In the genomic region with DNA sequence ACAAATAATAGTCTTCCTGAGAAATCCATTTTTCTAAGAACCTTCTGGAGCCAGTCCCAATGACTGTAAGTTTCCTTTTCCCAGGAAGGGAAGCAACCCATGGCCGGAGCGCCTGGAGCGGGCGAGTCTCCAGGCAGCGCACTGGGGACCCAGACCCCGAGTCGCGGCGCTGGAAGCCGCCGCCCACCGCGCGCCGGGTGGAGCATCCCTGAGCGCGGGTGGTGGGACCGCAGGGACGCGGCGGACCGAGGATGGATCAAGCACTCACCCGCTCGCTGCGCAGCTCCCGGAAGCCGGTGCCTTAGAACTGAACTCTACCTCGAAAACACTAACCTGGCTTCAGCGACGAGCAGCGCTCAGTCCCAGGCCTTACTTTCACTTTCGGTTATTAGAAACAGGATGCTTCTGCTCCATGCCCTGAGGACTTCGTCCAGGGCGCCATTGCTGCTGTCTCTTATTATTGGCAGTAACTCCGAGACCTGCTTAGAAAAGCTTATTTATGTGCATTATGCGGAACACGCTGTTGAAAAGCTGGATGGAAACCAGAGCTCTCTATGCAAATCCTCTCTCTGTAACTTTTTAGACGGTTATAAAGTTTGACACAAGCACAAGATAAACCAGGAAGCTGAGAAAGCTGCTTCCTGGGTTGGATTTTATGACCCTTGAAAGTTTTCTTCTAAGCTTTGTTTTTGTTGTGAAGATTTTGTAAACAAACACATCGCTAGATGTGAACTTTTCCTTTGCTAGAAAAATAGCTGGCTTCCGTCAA, we compare ENCODE assay signal across 8 mouse cellular contexts. TPM values are rescaled to one million over a fixed set of nuclear protein-coding genes. Genes with fewer than 3 reads are reported as not detected.
DNase-seq lines count a peak whose midpoint lies in the region; ATAC-seq and TF ChIP-seq lines count a peak whose summit lies in the region.

No protein-coding gene starts in this region.

- ATAC-seq in midbrain, embryonic 16.5 days: peak; percentile 79

- peak overlapping the region; percentile 42 for H3K9ac ChIP-seq in midbrain, embryonic 16.5 days (ENCODE audit: low read depth, low read length)

- H3K27me3 ChIP-seq in kidney, adult 2 months (replicated peaks; ENCODE audit: control insufficient read depth, insufficient read depth, low read length): no peaks in the 10 kb centered on the region
- H3K27me3 ChIP-seq in midbrain, embryonic 16.5 days (ENCODE audit: control insufficient read depth, insufficient read depth, low read depth, low read length): no peaks in the 10 kb centered on the region; the same call in 1 of the 2 replicates
- H3K27me3 ChIP-seq in splenic B cell, adult 2 months (ENCODE audit: control insufficient read depth, insufficient read depth, low read length, poor library complexity, severe bottlenecking): no peaks in the 10 kb centered on the region

- peak overlapping the region; percentile 77 for H3K4me2 ChIP-seq in midbrain, embryonic 16.5 days (ENCODE audit: low read length)

- under 1% methylated on average over 40 of the region's 40 CpGs for WGBS in kidney, adult 2 months
- WGBS in midbrain, embryonic 16.5 days: 3% methylated on average over 40 of the region's 40 CpGs

- peak; percentile 70 to 71 for DNase-seq in B cell, adult 2 months
- peak; percentile 26 for DNase-seq in adrenal gland, adult 8-10 months
- peak; percentile 66 for DNase-seq in embryo, embryonic 9.5 days (ENCODE audit: extremely low spot score)
- DNase-seq in heart, adult 8-10 months (ENCODE audit: low spot score): peak; percentile 66
- DNase-seq in kidney, adult 2 months: peak; percentile 75
- peak; percentile 68 for DNase-seq in liver
- DNase-seq in splenic B cell, adult 2 months (ENCODE audit: low read depth, low spot score): peak; percentile 83

- no peaks in the 10 kb centered on the region for H3K9me3 ChIP-seq in midbrain, embryonic 16.5 days (replicated peaks; ENCODE audit: control insufficient read depth, low read length, poor library complexity, severe bottlenecking)

- H3K27ac ChIP-seq in kidney, adult 2 months (ENCODE audit: insufficient read depth, low read depth, low read length): peak overlapping the region; percentile 77
- H3K27ac ChIP-seq in midbrain, embryonic 16.5 days (ENCODE audit: low read length): 0 out of 2 replicates have a peak overlapping the region, but pooled peaks have one; percentile 6

- peak; percentile 15 for TF ChIP-seq POLR2A in kidney, adult 2 months (IDR thresholded peaks at IDR 0.05; ENCODE audit: low read depth, low read length)

- peaks cover 5% of the 10 kb centered on the region for H3K4me1 ChIP-seq in kidney, adult 2 months (ENCODE audit: control insufficient read depth, insufficient read depth, low read length)
- peaks cover 2% of the 10 kb centered on the region; the same call in 1 of the 2 replicates for H3K4me1 ChIP-seq in midbrain, embryonic 16.5 days (ENCODE audit: control insufficient read depth, insufficient read depth, low read length)

- TF ChIP-seq CTCF in kidney, adult 2 months (conservative IDR thresholded peaks at IDR 0.05; ENCODE audit: insufficient read depth, insufficient read length, low read depth, low read length): no peak

- H3K4me3 ChIP-seq in kidney, adult 2 months (ENCODE audit: insufficient read depth, low read depth, low read length): peak overlapping the region; percentile 65
- peak overlapping the region; percentile 44 for H3K4me3 ChIP-seq in midbrain, embryonic 16.5 days (ENCODE audit: low read depth, low read length)

- H3K36me3 ChIP-seq in kidney, adult 2 months (ENCODE audit: control insufficient read depth, insufficient read depth, low read length): no peaks in the 10 kb centered on the region
- no peaks in the 10 kb centered on the region for H3K36me3 ChIP-seq in midbrain, embryonic 16.5 days (ENCODE audit: control insufficient read depth, insufficient read depth, low read length)
- no peaks in the 10 kb centered on the region for H3K36me3 ChIP-seq in splenic B cell, adult 2 months (ENCODE audit: control insufficient read depth, insufficient read depth, low read length, poor library complexity, severe bottlenecking)

RNA-seq across cellular contexts. Expression of a gene that starts 0.5 kb away (rescaled TPM):
- 10 to 100 TPM in 3 of 4 experiments, 1 to 10 TPM in 1; 8.3 to 14.7 (median 12.9) TPM for total RNA-seq in adrenal gland, adult 8-10 months (2022)
- total RNA-seq in heart, adult 8-10 months (2022): 1 to 10 TPM; 4.5 to 8.7 (median 6.3) TPM
- 4.5 and 6.4 TPM in 2 replicates for polyA plus RNA-seq in kidney, adult 2 months (2012; rRNA removed)
- 3.3 and 4.3 TPM in 2 replicates for polyA plus RNA-seq in midbrain, embryonic 16.5 days (2015; fragmentation: Nextera tagmentation; extraction: Ambion mirVana)

RNA-seq across cellular contexts. Expression of a gene that starts 37.9 kb away (rescaled TPM):
- total RNA-seq in adrenal gland, adult 8-10 months (2022): 10 to 100 TPM; 14.1 to 24.5 (median 19.6) TPM
- 1 to 10 TPM; 3.3 to 4.1 (median 3.7) TPM for total RNA-seq in heart, adult 8-10 months (2022)
- polyA plus RNA-seq in kidney, adult 2 months (2012; rRNA removed): 6.4 and 6.6 TPM in 2 replicates
- polyA plus RNA-seq in midbrain, embryonic 16.5 days (2015; fragmentation: Nextera tagmentation; extraction: Ambion mirVana): 6.5 and 9.4 TPM in 2 replicates

Comparison
In these comparisons a context has a peak if more than half of its experiments do, and no peak if none do; other contexts are left out.
1. Peak in every context shown above with its lines: DNase-seq, ATAC-seq, H3K4me3 ChIP-seq and H3K27ac ChIP-seq.
2. DNase-seq: peak in every context shown above with its lines; median percentile 83 in splenic B cell, adult 2 months; 75 in kidney, adult 2 months; 70 in B cell, adult 2 months; 68 in liver; 66 in embryo, embryonic 9.5 days; 66 in heart, adult 8-10 months; 26 in adrenal gland, adult 8-10 months.